24 mouse cellular contexts compared by ENCODE assay signal in genomic region chr5:43776407-43776806, GRCm38 (mm10). TPM values are rescaled to one million over a fixed set of nuclear protein-coding genes. Genes with fewer than 3 reads are reported as not detected.
A peak's percentile ranks its signal among the peaks of the same experiment; 100 is the strongest.
DNase-seq lines count a peak whose midpoint lies in the region; ATAC-seq lines count a peak whose summit lies in the region.
"Had no signal": no experiment of that assay in that cellular context is flagged by ENCODE, and none has a peak within 500 bp of the region (broad histone marks: within the 10 kb centered on the region; RNA-seq: fewer than 3 reads in every experiment).

No protein-coding gene starts in this region.

- H3K27ac ChIP-seq in lung, embryonic 15.5 days: peak overlapping the region; percentile 59; the same call in 1 of the 2 replicates
- H3K27ac ChIP-seq: embryonic facial prominence, embryonic 15.5 days; limb, embryonic 13.5 days; liver, embryonic 13.5 days; neural tube, embryonic 12.5 days had no signal

- H3K4me3 ChIP-seq in lung, embryonic 15.5 days: no peak overlapping the region
- H3K4me3 ChIP-seq: embryonic facial prominence, embryonic 15.5 days; limb, embryonic 13.5 days; liver, embryonic 13.5 days; neural tube, embryonic 12.5 days had no signal

- H3K27me3 ChIP-seq in lung, embryonic 15.5 days: no peaks in the 10 kb centered on the region
- H3K27me3 ChIP-seq: CH12.LX; embryonic facial prominence, embryonic 15.5 days; limb, embryonic 13.5 days; liver, embryonic 13.5 days; neural tube, embryonic 12.5 days had no signal

- peak; percentile 90; the same call in 1 of the 2 replicates for ATAC-seq in lung, embryonic 15.5 days (ENCODE audit: borderline replicate concordance, extremely low read depth, low FRiP score, low TSS enrichment)
- ATAC-seq: inflammation-experienced regulatory T-cells, adult 6 months had no signal

- H3K4me2 ChIP-seq in lung, embryonic 15.5 days: no peak overlapping the region
- H3K4me2 ChIP-seq: embryonic facial prominence, embryonic 15.5 days; limb, embryonic 13.5 days; liver, embryonic 13.5 days; midbrain, embryonic 11.5 days; neural tube, embryonic 12.5 days had no signal

- H3K4me1 ChIP-seq in lung, embryonic 15.5 days: peaks cover 34% of the 10 kb centered on the region

- H3K9me3 ChIP-seq in lung, embryonic 15.5 days: no peaks in the 10 kb centered on the region
- H3K9me3 ChIP-seq: embryonic facial prominence, embryonic 15.5 days; limb, embryonic 13.5 days; liver, embryonic 13.5 days; neural tube, embryonic 12.5 days had no signal

- peak; percentile 17 to 20 for DNase-seq in heart, adult 18-20 months
- no peak for DNase-seq in heart, adult 9 months (ENCODE audit: low spot score in 2 of 2)
- peak; percentile 23 to 35 for DNase-seq in heart, postnatal 10 days
- no peak for DNase-seq in heart, postnatal 25 days (ENCODE audit: low spot score)
- no peak for DNase-seq in lung, postnatal 25 days (ENCODE audit: low spot score)
- peak; percentile 72 for DNase-seq in brain, adult 2 months (ENCODE audit: low read depth, low spot score)
- no peak for DNase-seq in urinary bladder, postnatal 25 days (ENCODE audit: low spot score)
- DNase-seq: adrenal gland, postnatal 25 days; cerebellum, adult 18-20 months; cerebellum, postnatal 25 days; gastrocnemius, postnatal 14 days; kidney, adult 2 months; kidney, postnatal 4 days; layer of hippocampus, postnatal 36 days; liver, embryonic 13.5 days; thymus, postnatal 25 days had no signal

- intact Hi-C loops in heart, postnatal 10 days (cut with DNase I): no loop called here
- intact Hi-C loops in heart, postnatal 25 days (cut with DNase I): no loop called here

- H3K9ac ChIP-seq in lung, embryonic 15.5 days: no peak overlapping the region
- H3K9ac ChIP-seq: embryonic facial prominence, embryonic 15.5 days; limb, embryonic 13.5 days; liver, embryonic 13.5 days; neural tube, embryonic 12.5 days had no signal

- no peaks in the 10 kb centered on the region for H3K36me3 ChIP-seq in lung, embryonic 15.5 days
- H3K36me3 ChIP-seq: embryonic facial prominence, embryonic 15.5 days; limb, embryonic 13.5 days; liver, embryonic 13.5 days; neural tube, embryonic 12.5 days had no signal

RNA-seq across cellular contexts. Expression of gene Bst1, which starts 42.3 kb away (rescaled TPM):
- 1 to 10 TPM; 1.9 to 4.2 TPM for total RNA-seq in heart, adult 18-20 months (2021)
- under 1 TPM; 0.96 to 0.99 TPM for total RNA-seq in heart, postnatal 10 days (2021)
- 1 to 10 TPM; 1.8 to 2.6 TPM for total RNA-seq in heart, postnatal 25 days (2021)
- 1.4 and 2.4 TPM in 2 replicates for polyA plus RNA-seq in lung, embryonic 15.5 days (2015; fragmentation: Nextera tagmentation; extraction: Ambion mirVana)
- total RNA-seq: layer of hippocampus, postnatal 36 days; MEL had no signal
- polyA plus RNA-seq: midbrain, embryonic 11.5 days; neural tube, embryonic 12.5 days had no signal

RNA-seq across cellular contexts. Expression of gene Fbxl5, which starts 45.0 kb away (rescaled TPM):
- 10 to 100 TPM; 39.0 to 42.3 TPM for total RNA-seq in heart, adult 18-20 months (2021)
- 10 to 100 TPM; 32.0 to 37.0 TPM for total RNA-seq in heart, postnatal 10 days (2021)
- 10 to 100 TPM; 30.4 to 32.2 TPM for total RNA-seq in heart, postnatal 25 days (2021)
- 67.4 and 70.4 TPM in 2 replicates for polyA plus RNA-seq in lung, embryonic 15.5 days (2015; fragmentation: Nextera tagmentation; extraction: Ambion mirVana)

Comparison
In these comparisons a context has a peak if more than half of its experiments do, and no peak if none do; other contexts are left out.
1. DNase-seq: peak in heart, adult 18-20 months (2 of 2), heart, postnatal 10 days (2 of 2) and brain, adult 2 months (single experiment); none in heart, adult 9 months (0 of 2), heart, postnatal 25 days (single experiment), lung, postnatal 25 days (single experiment) and urinary bladder, postnatal 25 days (single experiment).